Comparison of ENCODE assay signal across 30 mouse cellular contexts in the genomic region with DNA sequence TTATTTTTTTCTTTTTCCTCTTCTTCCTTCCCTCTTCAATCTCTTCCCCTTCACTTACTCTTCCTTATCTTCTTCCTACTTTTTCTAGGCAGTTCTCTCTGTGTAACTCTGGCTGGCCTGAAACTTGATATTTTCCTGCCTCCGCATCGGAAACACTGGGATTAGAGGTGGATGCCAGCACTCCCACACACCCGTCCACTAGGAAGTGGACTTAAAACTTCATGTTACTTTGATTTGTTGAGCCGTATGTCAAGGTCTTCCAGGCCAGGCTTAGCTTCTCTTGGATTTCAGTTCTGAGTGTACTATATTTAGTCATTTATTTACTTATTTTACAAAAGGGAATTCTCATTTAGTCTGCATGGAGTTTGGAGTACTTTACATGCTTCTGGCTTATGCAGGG.
DNase-seq lines count a peak whose midpoint lies in the region; ATAC-seq lines count a peak whose summit lies in the region.
"Had no signal": no experiment of that assay in that cellular context is flagged by ENCODE, and none has a peak within 500 bp of the region (broad histone marks: within the 10 kb centered on the region; RNA-seq: fewer than 3 reads in every experiment).

No protein-coding gene starts in this region.

- H3K4me1 ChIP-seq in kidney, embryonic 15.5 days = peaks cover 31% of the 10 kb centered on the region
- peaks cover 11% of the 10 kb centered on the region for H3K4me1 ChIP-seq in limb, embryonic 15.5 days
- peaks cover 9% of the 10 kb centered on the region for H3K4me1 ChIP-seq in limb, embryonic 10.5 days
- H3K4me1 ChIP-seq: heart, embryonic 10.5 days; heart, embryonic 15.5 days; hindbrain, embryonic 12.5 days; intestine, embryonic 15.5 days had no signal

- WGBS in kidney, embryonic 15.5 days = 19% methylated on average over 4 of the region's 4 CpGs
- 37% methylated on average over 4 of the region's 4 CpGs for WGBS in limb, embryonic 15.5 days
- 58% methylated on average over 4 of the region's 4 CpGs for WGBS in limb, embryonic 10.5 days

- no peak overlapping the region for H3K9ac ChIP-seq in kidney, embryonic 15.5 days
- no peak overlapping the region for H3K9ac ChIP-seq in limb, embryonic 15.5 days
- H3K9ac ChIP-seq: heart, embryonic 15.5 days; hindbrain, embryonic 12.5 days; intestine, embryonic 15.5 days; liver, embryonic 14.5 days; neural tube, embryonic 12.5 days had no signal

- no peaks in the 10 kb centered on the region for H3K36me3 ChIP-seq in kidney, embryonic 15.5 days
- H3K36me3 ChIP-seq in limb, embryonic 15.5 days = no peaks in the 10 kb centered on the region
- H3K36me3 ChIP-seq in limb, embryonic 10.5 days = no peaks in the 10 kb centered on the region
- H3K36me3 ChIP-seq: G1E; heart, embryonic 10.5 days; heart, embryonic 15.5 days; hindbrain, embryonic 12.5 days; intestine, embryonic 15.5 days; neural tube, embryonic 12.5 days had no signal

- no peak for DNase-seq in kidney, adult 8-10 months
- DNase-seq in limb, embryonic 10.5 days (ENCODE audit: low spot score) = no peak
- DNase-seq in testis, postnatal 14 days (ENCODE audit: low spot score) = peak; percentile 6
- no peak for DNase-seq in testis, postnatal 10 days (ENCODE audit: low spot score)
- DNase-seq in frontal cortex, postnatal 25 days (ENCODE audit: low spot score in 2 of 2) = no peak
- DNase-seq: adrenal gland, postnatal 10 days; cerebellum, adult 8-10 months; cerebellum, postnatal 25 days; gastrocnemius, postnatal 25 days; heart, adult 11 months; heart, postnatal 36 days; layer of hippocampus, postnatal 36 days; left cerebral cortex, postnatal 4 days; liver; lung, postnatal 14 days; thymus, postnatal 4 days had no signal

- ATAC-seq in kidney, embryonic 15.5 days (replicated peaks; ENCODE audit: low FRiP score) = peak; percentile 65
- ATAC-seq in limb, embryonic 15.5 days (ENCODE audit: insufficient number of reproducible peaks, low FRiP score, low TSS enrichment, low read depth) = no peak
- ATAC-seq: forebrain, embryonic 14.5 days; hindbrain, postnatal 0 days; intestine, embryonic 15.5 days; midbrain, embryonic 16.5 days; Patski had no signal

- H3K4me3 ChIP-seq in kidney, embryonic 15.5 days (replicated peaks) = no peak overlapping the region
- H3K4me3 ChIP-seq in limb, embryonic 15.5 days = no peak overlapping the region
- no peak overlapping the region for H3K4me3 ChIP-seq in limb, embryonic 10.5 days
- H3K4me3 ChIP-seq: heart, embryonic 10.5 days; heart, embryonic 15.5 days; hindbrain, embryonic 12.5 days; intestine, embryonic 15.5 days; neural tube, embryonic 12.5 days had no signal

- peaks cover 4% of the 10 kb centered on the region; the same call in 1 of the 2 replicates for H3K9me3 ChIP-seq in kidney, embryonic 15.5 days (replicated peaks)
- no peaks in the 10 kb centered on the region for H3K9me3 ChIP-seq in limb, embryonic 15.5 days
- H3K9me3 ChIP-seq in limb, embryonic 10.5 days (replicated peaks) = no peaks in the 10 kb centered on the region
- H3K9me3 ChIP-seq: G1E; heart, embryonic 10.5 days; heart, embryonic 15.5 days; intestine, embryonic 15.5 days had no signal

- H3K27ac ChIP-seq in kidney, embryonic 15.5 days = peak overlapping the region; percentile 80
- 0 out of 2 replicates have a peak overlapping the region, but pooled peaks have one; percentile 38 for H3K27ac ChIP-seq in limb, embryonic 15.5 days
- no peak overlapping the region for H3K27ac ChIP-seq in limb, embryonic 10.5 days
- H3K27ac ChIP-seq: heart, embryonic 10.5 days; heart, embryonic 15.5 days; hindbrain, embryonic 12.5 days; hindbrain, postnatal 0 days; intestine, embryonic 15.5 days; liver, embryonic 14.5 days; neural tube, embryonic 12.5 days had no signal

- H3K4me2 ChIP-seq in kidney, embryonic 15.5 days = no peak overlapping the region
- no peak overlapping the region for H3K4me2 ChIP-seq in limb, embryonic 15.5 days
- H3K4me2 ChIP-seq: heart, embryonic 15.5 days; hindbrain, embryonic 12.5 days; intestine, embryonic 15.5 days; midbrain, embryonic 11.5 days; neural tube, embryonic 12.5 days had no signal

- H3K27me3 ChIP-seq in kidney, embryonic 15.5 days = no peaks in the 10 kb centered on the region
- no peaks in the 10 kb centered on the region for H3K27me3 ChIP-seq in limb, embryonic 15.5 days
- no peaks in the 10 kb centered on the region for H3K27me3 ChIP-seq in limb, embryonic 10.5 days (ENCODE audit: low read depth, poor library complexity, severe bottlenecking)
- H3K27me3 ChIP-seq: heart, embryonic 15.5 days; hindbrain, embryonic 12.5 days; intestine, embryonic 15.5 days; neural tube, embryonic 12.5 days; Patski had no signal
